Mouse (Mus musculus) large intestine, adult 2 months (tissue): ENCODE measurements around the gene Wdr54. TPM values are rescaled to one million over a fixed set of nuclear protein-coding genes. Genes with fewer than 3 reads are reported as not detected.

Source experiments
- DNase-seq: peaks from one replicate; pipeline ENCODE4 v3.0.0-alpha.2; 2012; ENCODE audit warnings: low read depth, low spot score
- WGBS: fragments of 180-500 bp; shearing (Covaris S2); methylation state at CpG from one replicate; pipeline ENCODE4 v1.1.7; 2018; 5-methylcytosine and 5-hydroxymethylcytosine counted together
- polyA plus RNA-seq: library from polyadenylated mRNA; depleted of rRNA; stranded (reverse); fragments of >200 nt; gene quantifications from 2 replicates; pipeline ENCODE4 v1.2.3, GENCODE M21; 2012; rRNA removed

The Wdr54 gene
- 1.4 and 1.8 TPM in 2 replicates for polyA plus RNA-seq

DNA sequence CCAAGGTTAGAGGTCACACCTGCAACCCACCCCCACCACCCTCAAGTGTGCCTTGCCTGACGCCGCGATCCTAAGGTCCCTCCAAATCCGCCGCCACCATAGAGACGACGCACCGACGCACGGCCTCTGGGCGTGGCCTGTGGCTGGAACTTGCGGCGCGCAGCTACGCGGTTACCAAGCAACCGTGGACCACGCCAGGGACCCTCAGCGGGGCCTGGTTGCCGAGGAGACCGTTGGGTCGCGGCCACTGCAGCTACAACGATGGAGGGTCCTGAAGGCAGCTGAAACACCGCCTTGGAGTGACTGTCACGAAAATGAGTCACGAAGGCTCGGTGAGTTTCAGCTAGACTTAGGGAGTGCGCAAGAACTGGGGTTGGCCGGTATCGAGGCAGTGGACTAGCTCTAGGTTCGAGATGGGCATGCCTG is at the start of gene Wdr54, which contains the start of gene 1700003E16Rik:
Gene Wdr54, minus strand, starts transcription at position 139 of the 426 bp plus-strand sequence.
Gene 1700003E16Rik, plus strand, starts transcription at position 146 of the 426 bp plus-strand sequence.
- DNase-seq = no peak
- WGBS = 2% methylated on average over 32 of the region's 32 CpGs

- DNase-seq = no peak
- 71% methylated on average over 3 of the region's 3 CpGs for WGBS
Observed at GRCm38 (mm10) chr6:83205851-83206250, 49.7 kb upstream of the Wdr54 start.

DNA sequence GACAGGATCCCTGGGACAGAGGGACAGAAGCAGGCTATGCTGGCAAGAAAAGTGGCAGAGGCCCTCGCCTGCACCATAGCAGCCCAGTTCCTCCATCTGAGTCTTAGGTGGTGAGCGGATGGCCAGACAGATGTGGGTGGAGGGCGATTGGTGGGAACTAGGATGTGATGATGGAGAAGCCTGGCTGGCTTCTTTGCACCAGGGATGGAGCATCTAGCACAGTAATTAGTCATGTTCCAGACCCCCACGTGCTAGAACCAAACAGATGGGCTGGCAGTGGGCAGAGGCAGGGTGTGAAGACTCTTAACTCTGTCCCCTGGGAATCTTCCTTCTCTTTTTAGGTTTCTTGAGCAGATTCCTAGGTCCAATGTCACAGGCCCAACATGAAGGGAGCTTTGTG is 47.1 kb upstream of the Wdr54 start:
- DNase-seq = no peak
- WGBS = 91% methylated on average over 4 of the region's 4 CpGs

DNA sequence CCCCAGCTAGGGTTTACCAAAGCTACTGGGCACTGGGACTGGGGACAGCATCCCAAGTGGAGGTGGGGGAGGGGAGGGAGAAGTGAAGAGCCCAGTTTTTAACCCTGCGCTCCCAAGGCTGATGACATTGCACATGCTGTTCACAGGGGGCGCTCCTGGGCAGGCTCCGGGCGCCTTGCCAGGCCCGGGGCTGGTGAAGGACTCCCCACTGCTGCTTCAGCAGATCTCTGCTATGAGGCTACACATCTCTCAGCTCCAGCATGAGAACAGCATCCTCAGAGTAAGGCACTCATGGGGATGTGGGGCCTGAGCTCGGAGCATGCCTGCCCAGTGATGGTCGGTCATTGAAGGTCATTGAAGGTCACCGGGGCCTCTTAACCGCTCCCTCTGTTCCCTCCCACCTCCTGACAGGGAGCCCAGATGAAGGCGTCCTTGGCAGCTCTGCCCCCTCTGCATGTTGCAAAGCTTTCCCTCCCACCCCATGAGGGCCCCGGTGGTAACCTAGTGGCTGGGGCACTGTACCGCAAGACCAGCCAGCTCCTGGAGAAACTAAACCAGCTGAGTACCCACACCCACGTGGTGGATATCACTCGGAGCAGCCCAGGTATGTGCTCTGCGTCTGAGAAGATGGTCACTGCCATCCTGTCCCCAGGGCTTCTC is 41.3 kb upstream of the Wdr54 start:
- WGBS = 73% methylated on average over 15 of the region's 15 CpGs
- DNase-seq = no peak

- WGBS = 94% methylated on average over 7 of the region's 7 CpGs
- no peak for DNase-seq
Observed at GRCm38 (mm10) chr6:83193571-83193970, 37.4 kb upstream of the Wdr54 start.

GRCm38 (mm10) chr6:83186946-83187345 is 30.7 kb upstream of the Wdr54 start:
- 93% methylated on average over 2 of the region's 2 CpGs for WGBS
- no peak for DNase-seq

GRCm38 (mm10) chr6:83185895-83186861 is 30.0 kb upstream of the Wdr54 start:
- DNase-seq = no peak
- 54% methylated on average over 25 of the region's 25 CpGs for WGBS

DNA sequence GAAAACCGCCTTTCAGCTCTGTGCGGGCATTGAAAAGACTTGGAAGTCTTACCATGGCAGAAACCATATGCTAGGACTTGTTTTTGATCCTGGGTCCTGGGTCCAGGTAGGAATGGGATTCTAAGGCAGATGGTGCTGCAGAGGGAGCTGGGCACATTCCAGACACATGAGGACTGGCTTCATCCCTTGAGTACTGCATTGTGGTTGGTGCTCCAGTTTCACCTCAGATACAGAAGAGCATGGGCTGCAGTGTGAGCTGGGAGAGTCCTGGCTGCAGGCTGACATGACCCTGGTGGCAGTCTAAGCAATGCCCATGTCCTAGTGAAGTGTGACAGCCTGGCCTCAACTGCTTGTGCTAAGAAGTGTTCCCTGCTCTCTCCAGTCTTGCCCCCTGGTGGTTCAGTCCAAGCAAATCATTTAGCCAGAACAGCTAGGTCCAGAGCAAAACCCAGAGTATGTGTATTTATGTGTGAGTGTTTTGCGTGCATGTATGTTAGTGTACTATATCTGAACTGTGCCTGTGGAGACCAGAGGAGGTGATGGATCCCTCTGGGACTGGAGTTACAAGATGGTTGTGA is 28.8 kb upstream of the Wdr54 start:
- no peak for DNase-seq
- WGBS = 94% methylated on average over 3 of the region's 3 CpGs

- 65% methylated on average over 6 of the region's 6 CpGs for WGBS
- no peak for DNase-seq
Observed at GRCm38 (mm10) chr6:83180605-83181004, 24.4 kb upstream of the Wdr54 start.

GRCm38 (mm10) chr6:83179390-83180117 is 23.4 kb upstream of the Wdr54 start:
- 54% methylated on average over 12 of the region's 12 CpGs for WGBS
- no peak for DNase-seq

- 91% methylated on average over 8 of the region's 8 CpGs for WGBS
- no peak for DNase-seq
Observed at GRCm38 (mm10) chr6:83175996-83176395, 19.8 kb upstream of the Wdr54 start.

DNA sequence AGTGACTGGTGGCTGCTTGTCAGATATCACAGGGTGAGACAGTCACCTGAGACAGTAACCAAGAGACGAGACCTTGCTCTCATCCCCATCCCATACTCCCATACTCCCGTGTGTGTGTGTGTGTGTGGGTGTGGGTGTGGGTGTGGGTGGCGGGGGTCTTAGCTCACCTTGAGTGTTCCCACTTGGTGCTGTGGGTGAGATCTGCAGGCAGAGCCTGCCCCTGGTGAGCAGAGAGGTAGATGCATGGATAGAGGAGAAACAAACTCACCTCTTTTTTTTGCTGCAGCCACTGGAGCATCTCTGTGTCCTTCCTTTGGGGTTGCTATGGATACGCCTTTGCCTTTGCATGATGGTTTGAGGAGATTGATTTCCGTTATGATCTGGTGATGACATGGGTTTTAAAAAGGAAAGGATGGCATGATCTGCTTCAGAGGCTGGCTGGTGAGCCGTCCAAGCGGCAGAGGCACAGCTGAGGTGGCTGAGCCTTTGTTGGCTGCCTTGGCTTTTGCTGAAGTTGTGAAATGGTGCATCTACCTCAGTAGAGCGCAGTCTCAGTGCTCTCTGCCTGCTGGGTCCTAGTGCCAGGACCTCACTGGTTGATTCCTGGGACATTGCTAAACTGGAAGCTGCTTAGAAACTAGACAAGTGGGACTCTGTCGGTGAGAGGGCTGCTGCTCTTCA is 16.2 kb upstream of the Wdr54 start:
- WGBS = 72% methylated on average over 9 of the region's 9 CpGs
- no peak for DNase-seq

DNA sequence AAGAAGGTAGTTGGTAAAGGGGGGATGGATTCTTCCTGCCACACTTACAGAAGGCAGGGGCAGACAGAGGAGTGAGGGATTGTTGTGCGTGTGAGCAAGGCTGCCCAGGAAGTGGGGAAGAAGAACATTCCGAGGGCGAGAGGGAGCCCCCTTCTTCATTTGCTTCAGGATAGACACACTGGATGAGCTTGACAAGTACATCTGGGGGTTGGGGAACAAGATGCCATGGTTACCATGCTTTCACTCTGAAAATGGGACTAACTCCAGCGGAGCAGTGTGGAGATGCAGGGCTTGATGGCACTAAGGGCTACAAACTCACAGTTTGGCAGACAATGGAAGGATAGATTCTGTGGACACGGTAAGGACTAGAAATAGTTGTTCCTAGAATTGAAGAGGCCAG is 14.9 kb upstream of the Wdr54 start:
- no peak for DNase-seq
- WGBS = 89% methylated on average over 5 of the region's 5 CpGs

- WGBS = 31% methylated on average over 5 of the region's 5 CpGs
- no peak for DNase-seq
Observed at GRCm38 (mm10) chr6:83169872-83170271, 13.7 kb upstream of the Wdr54 start.

DNA sequence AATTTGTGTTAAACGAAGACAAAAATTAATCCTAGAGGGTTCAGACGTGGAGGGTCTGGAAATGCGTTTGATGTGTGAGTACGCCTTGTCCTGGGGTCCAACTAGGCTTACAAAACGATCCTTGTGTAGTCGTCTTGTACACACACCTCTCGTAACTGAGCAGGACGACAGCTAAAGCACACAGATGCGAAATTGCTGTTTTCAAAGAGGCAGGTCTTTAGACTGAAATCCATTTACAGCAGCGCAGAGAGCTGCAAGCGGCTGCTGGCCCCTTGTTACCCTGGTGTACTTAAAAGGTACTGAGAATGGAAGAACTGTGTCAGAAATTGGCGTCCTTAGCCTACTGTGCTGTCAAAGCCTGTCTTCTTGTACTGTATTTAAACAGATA is 10.0 kb upstream of the Wdr54 start:
- WGBS = under 1% methylated on average over 12 of the region's 12 CpGs
- no peak for DNase-seq

DNA sequence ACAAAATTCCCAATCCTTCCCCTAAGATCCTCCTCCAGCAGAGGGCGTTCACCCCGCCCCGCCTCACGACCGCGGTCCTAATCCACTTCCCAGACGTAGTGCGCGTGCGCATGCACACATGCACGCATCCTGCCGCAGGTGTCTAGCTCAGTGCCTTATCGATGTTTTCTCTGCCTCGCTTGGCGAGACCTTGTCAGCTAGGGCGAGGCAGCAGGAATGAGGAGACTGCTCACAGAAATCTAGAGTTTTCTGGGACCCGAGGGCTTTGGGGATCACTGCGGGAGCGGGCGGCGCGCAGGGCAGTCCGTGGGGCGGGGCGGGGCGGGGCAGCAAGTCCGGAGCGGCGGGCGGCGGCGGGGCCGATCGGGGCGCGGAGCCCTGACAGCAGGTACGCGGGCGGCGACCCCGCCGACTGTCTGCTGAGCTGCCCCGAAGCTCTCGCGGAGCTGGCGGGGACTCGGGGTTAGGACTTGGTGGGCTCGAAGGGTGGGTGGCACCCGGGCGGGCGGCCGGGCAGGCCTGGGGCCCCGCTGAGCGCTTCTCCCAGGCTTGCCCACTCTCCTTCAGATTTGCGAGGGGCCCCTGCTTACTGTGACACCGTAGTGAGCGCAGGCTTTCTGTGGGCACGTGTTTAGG is 9.5 kb upstream of the Wdr54 start, which contains the start of gene Dctn1:
Gene Dctn1, plus strand, starts transcription at position 314 of the 636 bp plus-strand sequence.
- DNase-seq = peak; percentile 82
- WGBS = under 1% methylated on average over 58 of the region's 58 CpGs

GRCm38 (mm10) chr6:83165026-83165606 is 8.9 kb upstream of the Wdr54 start:
- under 1% methylated on average over 6 of the region's 6 CpGs for WGBS
- DNase-seq = no peak

DNA sequence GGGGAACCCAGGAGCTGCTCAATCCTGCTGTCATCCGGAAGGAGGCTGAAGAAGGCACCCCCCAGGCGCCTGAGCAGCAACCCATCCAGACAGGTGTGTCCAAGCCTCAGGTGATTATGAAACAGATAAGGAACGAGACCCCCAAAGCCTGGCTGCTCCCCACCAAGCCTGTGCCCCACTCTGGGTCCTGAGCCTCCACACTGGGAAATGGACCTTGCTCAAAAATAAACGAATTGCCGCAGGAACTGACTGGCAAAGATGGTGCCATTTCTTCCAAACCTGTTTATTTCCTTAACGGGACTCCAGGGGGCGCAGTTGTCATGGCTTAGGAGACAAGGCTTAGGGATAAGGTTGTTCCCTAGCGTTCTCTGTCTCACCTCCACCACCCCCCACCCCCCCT is 6.5 kb upstream of the Wdr54 start:
- DNase-seq = peak; percentile 81
- WGBS = under 1% methylated on average over 8 of the region's 8 CpGs
